Mouse (Mus musculus) MEL (cell line): ENCODE results near the gene Cpsf4l.

Experiments used
- CHD2 ChIP-seq: IDR thresholded peaks from 2 replicates; pipeline ENCODE4 v1.6.1; 2011; ENCODE audit warnings: low read length, improper control_type of control experiment
- EP300 ChIP-seq, 2 experiments: IDR thresholded peaks; 2 replicates each; pipeline ENCODE4 v1.6.1; 2011; ENCODE audit warnings: improper control_type of control experiment in 2 of 2, low read length in 2 of 2, low read depth in 1 of 2, mild to moderate bottlenecking in 1 of 2
- HCFC1 ChIP-seq: IDR thresholded peaks from 2 replicates; pipeline ENCODE4 v1.6.1; 2012; ENCODE audit warnings: low read depth, mild to moderate bottlenecking, inconsistent platforms, low read length, improper control_type of control experiment, moderate library complexity
- MEF2A ChIP-seq: IDR thresholded peaks from 2 replicates; pipeline ENCODE4 v1.6.1; 2014; ENCODE audit warnings: low read depth, mild to moderate bottlenecking, inconsistent platforms, low read length, improper control_type of control experiment; ENCODE audit not compliant: poor library complexity, insufficient replicate concordance, severe bottlenecking; ENCODE audit errors: extremely low read depth
- MYC ChIP-seq: IDR thresholded peaks from 2 replicates; pipeline ENCODE4 v1.6.1; 2011; ENCODE audit warnings: low read depth, mild to moderate bottlenecking, low read length, improper control_type of control experiment, moderate library complexity
- POLR2A ChIP-seq, 2 experiments: IDR thresholded peaks; 2 replicates each; pipeline ENCODE4 v1.6.1; 2011 to 2012; ENCODE audit warnings: low read length in 2 of 2, mild to moderate bottlenecking in 2 of 2, control low read depth in 1 of 2, improper control_type of control experiment in 1 of 2, low read depth in 1 of 2, moderate library complexity in 1 of 2; ENCODE audit not compliant: control insufficient read depth in 1 of 2, insufficient read depth in 1 of 2, poor library complexity in 1 of 2
- RAD21 ChIP-seq: IDR thresholded peaks from 2 replicates; pipeline ENCODE4 v1.6.1; 2011; ENCODE audit warnings: mild to moderate bottlenecking, low read depth, low read length, improper control_type of control experiment
- USF1 ChIP-seq: IDR thresholded peaks from 2 replicates; pipeline ENCODE4 v1.6.1; 2014; ENCODE audit warnings: low read depth, mild to moderate bottlenecking, inconsistent platforms, low read length, improper control_type of control experiment, moderate library complexity
- ZC3H11A ChIP-seq: IDR thresholded peaks from 2 replicates; pipeline ENCODE4 v1.6.1; 2012; ENCODE audit warnings: low read depth, mild to moderate bottlenecking, inconsistent platforms, low read length, improper control_type of control experiment

DNA sequence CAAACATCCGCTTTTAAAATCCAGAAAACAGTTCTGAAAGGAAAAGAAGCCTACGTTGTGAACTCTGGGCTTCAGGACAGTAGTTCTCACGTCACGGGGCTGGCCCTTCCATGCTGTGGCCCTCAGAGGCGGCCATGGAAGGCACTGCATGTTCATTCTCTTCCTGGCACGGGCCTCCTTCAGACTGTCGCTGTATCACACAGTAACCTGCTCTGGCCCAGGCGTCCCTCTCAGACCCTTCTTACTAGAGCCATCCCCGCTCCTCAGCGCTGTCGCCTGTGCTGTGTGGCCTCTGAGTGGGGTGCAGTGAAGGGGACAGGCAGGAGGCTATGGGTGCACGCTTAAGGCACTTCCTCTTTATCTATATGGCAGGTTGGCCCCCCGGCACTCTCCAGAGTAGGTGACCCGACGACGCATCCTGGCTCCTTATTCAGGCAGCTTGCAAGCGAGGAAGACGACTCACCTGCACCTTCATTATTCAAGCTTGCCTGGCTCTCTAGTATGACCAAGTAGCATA is 47.9 kb downstream of the Cpsf4l start:
- TF ChIP-seq ZC3H11A, result no peak
- TF ChIP-seq RAD21, result no peak
- no peak for TF ChIP-seq HCFC1
- no peak for TF ChIP-seq CHD2
- TF ChIP-seq USF1, result no peak
- TF ChIP-seq POLR2A (IDR thresholded peaks at IDR 0.05; ENCODE audit: control insufficient read depth in 1 of 2, insufficient read depth in 1 of 2, low read depth in 1 of 2, low read length in 2 of 2, poor library complexity in 1 of 2), result no peak
- TF ChIP-seq MYC, result no peak
- TF ChIP-seq EP300 (IDR thresholded peaks at IDR 0.05; ENCODE audit: low read depth in 1 of 2, low read length in 2 of 2), result no peak
- no peak for TF ChIP-seq MEF2A
